Mouse (Mus musculus) kidney, postnatal 14 days (tissue): ENCODE results near the gene Fsd1l.

Source experiments
- DNase-seq: peaks from one replicate; pipeline ENCODE4 v3.0.0; 2022; ENCODE audit warnings: mixed read lengths

Fsd1l gene

GRCm38 (mm10) chr4:53631316-53632010 lies at the start of gene Fsd1l:
TSS of gene Fsd1l (plus strand) at chr4:53631471.
- DNase-seq, result peak; percentile 80

DNA sequence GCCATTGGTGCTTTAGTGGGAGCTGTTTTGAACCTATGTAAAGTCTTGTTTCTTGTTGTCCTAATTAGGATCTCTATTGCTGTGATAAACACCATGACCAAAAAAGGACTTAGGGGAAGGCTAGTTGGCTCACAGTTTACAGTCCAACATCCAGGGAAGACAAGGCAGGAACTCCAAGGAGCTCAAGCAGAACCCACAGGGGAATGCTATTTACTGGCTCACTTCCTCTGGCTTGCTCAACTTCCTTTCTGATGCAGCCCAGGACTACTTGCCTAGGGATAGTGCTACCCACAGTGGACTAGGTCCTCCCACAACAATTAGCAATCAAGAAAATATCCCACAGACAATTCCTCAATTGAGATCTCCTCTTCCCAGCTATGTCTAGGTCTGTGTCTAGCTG lies 43.6 kb upstream of the Fsd1l start:
- DNase-seq, result no peak

DNA sequence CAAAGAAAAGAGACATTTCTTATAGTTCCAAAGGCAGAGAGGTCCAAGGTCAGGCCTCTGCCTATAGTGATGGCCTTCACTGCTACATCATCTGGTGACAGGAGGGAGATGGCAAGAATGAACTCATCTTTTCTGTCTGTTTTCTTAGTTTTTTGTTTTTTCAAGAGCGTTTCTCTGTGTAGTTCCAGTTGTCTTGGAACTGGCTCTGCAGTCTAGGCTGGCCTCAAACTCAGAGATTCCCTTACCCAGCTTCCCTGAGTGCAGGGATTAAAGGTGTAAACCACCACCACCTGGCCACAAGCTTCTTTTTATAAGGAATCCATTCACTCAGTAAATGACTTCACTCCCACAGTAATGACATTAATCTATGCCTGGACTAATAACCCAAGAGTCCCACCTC lies 42.3 kb upstream of the Fsd1l start:
- no peak for DNase-seq

- no peak for DNase-seq
Observed at GRCm38 (mm10) chr4:53589466-53589865, 41.8 kb upstream of the Fsd1l start.

DNA sequence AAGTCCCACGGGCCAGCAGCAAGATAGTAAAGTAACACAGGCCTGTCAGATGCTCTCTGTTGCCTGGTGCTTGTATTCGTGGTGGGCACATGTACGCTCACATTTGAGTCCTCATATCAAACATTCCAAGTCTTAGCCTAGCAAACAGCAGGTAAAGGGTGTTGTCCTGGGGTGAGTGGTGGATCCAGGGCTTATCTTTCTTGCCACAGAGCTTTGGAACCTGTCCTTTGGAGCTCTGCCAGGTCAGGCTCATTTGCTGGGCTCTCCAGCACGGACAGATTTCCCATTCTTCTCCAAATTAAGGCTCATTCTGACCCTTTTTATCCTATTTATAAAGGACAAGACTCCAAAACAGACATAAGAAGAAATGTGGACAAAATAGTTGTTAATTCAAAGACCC lies 41.1 kb upstream of the Fsd1l start:
- DNase-seq, result peak; percentile 24

GRCm38 (mm10) chr4:53590691-53591447 lies 40.4 kb upstream of the Fsd1l start:
- DNase-seq, result no peak

GRCm38 (mm10) chr4:53591536-53591935 lies 39.7 kb upstream of the Fsd1l start:
- DNase-seq, result no peak

DNA sequence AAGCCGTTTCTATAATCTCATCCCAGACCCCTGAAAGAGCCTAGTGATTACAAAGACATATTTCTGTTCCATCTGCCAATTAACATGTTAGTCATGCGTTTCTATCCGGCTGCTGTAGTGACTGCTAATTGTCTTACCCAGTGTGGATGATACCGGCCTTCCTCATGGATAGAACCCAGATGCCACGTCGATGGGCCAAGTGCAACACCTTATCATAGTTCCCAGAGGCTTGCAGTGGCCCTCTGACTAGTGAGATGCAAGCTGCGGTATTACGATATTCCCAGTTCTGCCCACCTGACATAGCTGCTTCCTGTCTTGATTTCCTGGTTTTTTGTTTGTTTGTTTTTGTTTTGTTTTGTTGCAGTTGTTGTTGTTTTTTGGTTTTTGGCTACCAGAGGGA lies 39.3 kb upstream of the Fsd1l start:
- no peak for DNase-seq

DNA sequence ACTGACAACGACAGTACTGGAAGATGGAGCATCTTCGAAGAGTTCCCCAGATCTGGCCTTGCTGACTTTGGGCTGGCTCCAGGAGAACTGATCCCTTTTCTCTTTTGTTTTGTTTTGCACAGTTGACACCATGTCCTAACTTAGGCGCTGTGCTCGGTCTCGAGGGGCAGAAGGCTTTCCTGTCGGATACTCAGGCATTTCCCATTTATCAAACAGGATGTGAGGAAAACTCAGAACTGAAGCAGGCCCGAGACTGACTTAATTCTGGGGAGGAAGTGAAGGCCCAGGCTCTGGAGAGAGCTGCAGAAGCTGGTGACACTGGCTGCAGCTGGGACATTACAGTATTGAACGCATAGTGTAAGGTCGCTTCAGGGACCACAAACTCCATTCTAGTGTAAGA lies 38.9 kb upstream of the Fsd1l start:
- peak; percentile 77 for DNase-seq

GRCm38 (mm10) chr4:53594204-53594603 lies 37.1 kb upstream of the Fsd1l start:
- peak; percentile 80 for DNase-seq

DNA sequence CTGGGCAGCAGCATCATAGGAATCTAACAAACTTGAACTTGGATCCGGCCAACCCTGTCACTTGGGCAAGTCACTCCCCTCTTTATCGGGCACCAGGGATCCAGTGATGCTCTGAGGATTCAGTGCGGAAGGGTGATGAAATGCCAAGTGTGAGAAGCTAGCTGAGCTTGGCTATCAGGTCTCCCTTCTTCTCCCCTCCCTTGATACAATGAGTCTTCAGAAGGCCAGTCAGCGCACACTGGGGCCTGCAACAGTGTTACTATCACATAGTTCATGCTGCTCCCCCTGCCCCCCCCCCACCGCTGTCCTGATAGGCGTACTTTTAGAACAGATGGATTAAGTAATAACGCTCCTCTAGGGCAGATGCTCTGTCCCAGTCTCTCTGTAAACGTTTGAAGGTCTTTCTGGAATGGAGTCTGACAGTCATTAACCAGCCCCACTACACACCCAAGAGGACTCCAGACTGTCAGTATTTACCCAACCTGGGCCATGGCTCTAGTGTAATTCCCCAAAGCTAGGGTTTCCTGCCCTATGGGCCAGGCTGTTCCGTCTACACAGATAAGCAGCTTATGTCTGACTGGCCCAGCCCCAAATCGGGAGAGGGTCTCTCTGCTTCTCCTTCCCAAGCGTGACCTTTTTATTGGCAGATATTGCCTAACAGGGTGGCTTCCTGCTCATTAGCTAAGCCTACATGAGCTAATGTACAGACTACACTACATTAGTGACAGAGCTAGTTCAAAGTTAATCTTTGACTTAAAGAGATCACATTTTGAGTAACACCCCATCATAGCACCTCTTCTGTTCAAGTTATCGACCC lies 35.8 kb upstream of the Fsd1l start:
- DNase-seq, result peak; percentile 21

DNA sequence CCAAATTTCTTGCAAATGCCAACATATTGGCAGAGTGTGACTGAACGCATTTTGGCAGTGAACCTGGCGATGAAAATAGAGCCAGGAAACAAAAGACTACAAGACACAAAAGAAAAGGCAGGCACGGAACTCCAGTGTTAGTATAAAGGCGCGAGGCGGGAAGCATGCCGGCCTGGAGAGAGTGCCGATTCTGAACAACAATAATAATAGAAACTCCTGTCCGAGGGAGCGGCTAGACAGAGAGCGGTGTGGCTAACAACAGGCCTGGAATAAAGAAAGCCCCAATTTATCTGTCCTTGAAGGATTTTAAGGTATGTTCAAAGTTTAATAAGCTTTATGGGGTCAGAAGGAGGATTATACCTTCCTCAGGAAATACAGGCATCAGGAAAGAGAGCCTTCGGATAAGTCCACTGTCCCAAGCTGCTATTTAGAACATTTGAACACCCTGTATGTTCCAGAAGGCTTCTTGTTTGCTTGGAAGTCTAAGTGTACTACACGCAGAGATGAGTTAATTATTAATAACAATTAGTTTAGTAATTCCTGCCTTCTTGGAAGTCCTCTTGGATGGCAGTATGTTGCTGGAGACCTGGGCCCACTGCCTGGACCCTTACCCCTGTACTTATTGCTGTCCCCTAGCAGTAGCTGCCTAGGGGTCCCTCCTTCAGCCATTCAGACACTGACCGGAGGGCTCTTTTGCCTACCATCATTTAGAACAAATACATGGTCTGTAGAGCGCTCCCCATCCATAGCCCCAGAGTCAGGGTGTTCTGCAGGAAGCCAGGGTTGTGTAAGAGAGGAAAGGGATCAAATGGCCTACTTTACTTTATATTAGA lies 35.0 kb upstream of the Fsd1l start:
- DNase-seq, result no peak

DNA sequence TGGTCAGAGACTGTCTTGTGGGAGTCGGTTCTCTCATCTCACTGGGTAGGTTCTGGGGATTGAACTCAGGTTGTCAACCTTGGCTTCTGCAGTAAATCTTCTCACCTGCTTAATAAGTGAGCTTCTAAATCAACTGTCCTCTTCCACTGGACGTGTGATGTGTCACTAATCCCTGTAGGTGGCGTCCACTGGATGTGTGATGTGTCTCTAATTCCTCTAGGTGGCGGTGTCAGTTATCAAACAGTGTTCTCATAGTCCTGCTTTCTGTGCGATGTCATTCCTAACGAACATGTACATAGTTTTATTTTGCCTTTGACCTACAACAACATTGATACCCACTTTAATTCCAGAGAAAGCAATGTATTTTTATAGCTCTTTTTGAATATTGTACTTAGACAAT lies 30.8 kb upstream of the Fsd1l start:
- DNase-seq, result peak; percentile 44

DNA sequence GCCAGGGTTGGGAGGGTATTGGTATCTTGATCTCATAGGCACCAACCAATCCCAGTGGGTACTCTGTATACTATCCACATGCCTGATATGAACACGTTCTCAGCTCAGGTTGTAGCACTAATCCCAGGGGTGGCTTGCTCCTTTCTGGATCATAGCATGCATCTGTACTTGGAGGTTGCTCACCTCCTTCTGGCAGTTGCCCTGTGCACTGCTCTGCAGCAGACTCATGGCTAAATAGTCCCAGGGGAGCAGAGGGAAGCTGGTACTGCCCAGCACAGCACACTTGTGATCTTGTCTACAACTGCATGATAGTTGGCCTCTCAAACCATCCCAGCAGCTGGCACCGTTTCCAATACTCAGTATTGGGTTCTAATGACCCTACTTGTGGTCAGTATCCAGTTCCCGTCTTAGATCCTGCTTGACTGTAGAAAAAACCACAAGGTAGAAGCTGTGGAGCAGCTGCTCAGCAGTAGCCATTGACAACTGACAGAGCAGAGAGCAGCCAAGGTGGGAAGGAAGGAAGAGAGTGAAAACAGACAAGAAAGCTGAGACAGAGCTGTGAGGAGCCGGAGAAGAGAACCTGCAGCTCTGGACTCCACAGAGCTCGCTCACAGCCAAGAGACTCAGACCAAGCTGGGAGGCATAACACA lies 16.6 kb upstream of the Fsd1l start:
- no peak for DNase-seq

- no peak for DNase-seq
Observed at GRCm38 (mm10) chr4:53617968-53618367, 13.3 kb upstream of the Fsd1l start.

GRCm38 (mm10) chr4:53620104-53620503 lies 11.2 kb upstream of the Fsd1l start:
- DNase-seq, result no peak

DNA sequence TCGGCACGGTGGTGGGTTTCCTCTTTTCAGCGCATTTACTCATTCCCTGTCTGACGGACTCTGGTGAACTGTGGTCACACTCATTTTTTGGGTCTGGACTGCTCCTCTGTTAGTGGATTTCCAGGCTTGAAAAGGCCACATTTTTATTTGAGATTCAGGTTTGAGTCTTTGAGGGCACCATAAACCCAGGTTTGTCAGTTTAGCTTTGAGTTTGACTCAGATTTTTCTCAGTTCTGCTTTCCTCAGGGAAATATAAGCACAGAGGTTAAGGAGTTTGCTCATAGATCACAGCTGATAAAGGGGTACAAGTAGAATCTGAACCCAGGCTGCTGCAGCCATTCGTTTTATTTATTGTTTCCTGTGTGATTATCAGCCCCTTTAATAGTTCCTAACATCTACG lies 10.2 kb upstream of the Fsd1l start:
- DNase-seq, result no peak

GRCm38 (mm10) chr4:53621490-53621889 lies 9.8 kb upstream of the Fsd1l start:
- DNase-seq, result peak; percentile 34

DNA sequence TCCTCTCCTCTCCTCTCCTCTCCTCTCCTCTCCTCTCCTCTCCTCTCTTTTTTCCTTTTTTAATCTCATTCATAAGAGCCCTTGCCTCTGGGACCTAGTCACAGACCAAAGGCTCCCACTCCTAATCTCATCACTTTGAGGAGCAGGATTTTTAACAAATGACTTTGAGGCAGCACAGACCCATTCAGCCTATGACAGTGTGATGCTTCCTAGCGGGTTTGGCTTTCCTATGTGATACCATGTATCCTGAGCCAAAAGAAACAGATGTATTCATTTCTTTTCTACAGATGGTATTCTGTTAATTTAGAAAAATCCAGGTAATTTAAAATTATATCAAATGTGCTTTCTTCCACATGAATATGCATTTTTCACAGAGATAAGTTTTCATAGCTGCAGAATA lies 7.6 kb upstream of the Fsd1l start:
- no peak for DNase-seq

GRCm38 (mm10) chr4:53624816-53625215 lies 6.5 kb upstream of the Fsd1l start:
- peak; percentile 69 for DNase-seq

DNA sequence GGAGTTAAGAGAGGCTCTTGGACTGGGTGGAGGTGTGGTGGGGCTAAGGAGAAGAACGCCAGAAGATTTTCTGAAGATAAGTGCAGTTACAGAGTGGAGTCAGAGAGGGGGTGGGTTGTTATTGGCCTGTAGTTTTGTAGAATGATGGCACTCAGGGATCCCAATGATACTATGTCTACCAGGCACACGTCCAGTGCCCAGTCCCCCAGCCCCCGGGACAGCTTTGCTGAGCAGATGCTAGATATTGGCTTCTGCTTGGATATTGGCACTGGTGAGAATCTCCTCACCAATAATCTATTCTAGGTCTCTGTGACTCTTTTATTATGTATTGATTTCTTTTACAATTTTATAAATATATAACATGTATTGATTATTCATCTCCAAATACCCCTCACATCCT lies 6.0 kb upstream of the Fsd1l start:
- DNase-seq, result no peak

- DNase-seq, result peak; percentile 84
Observed at GRCm38 (mm10) chr4:53628924-53629323, 2.3 kb upstream of the Fsd1l start.
